Mouse (Mus musculus) heart, postnatal 14 days (tissue): ENCODE measurements around the gene Kdm4c. TPM values are rescaled to one million over a fixed set of nuclear protein-coding genes. Genes with fewer than 3 reads are reported as not detected.
A peak's percentile ranks its signal among the peaks of the same experiment; 100 is the strongest.
"Not testable (repeated sequence)": the region's sequence is repeated elsewhere in the genome, so short reads cannot be mapped to it uniquely, and the experiment has no call there.

ENCODE experiments used
- DNase-seq, 2 experiments: peaks; one replicate each; pipeline ENCODE4 v3.0.0; 2021 to 2022
- intact Hi-C: fragments of 180-260 bp; cut with DNase I; formaldehyde crosslinking; loops from one replicate; pipeline ENCODE4 v1.15.1; 2025
- long read RNA-seq, 2 experiments: library from polyadenylated mRNA; stranded (forward); transcript quantifications; one replicate each; pipeline ENCODE4 v2.0.0; 2021
- total RNA-seq, 2 experiments: library from RNA; stranded (reverse); gene quantifications; 2 replicates each; pipeline ENCODE4 v1.2.3; 2021

The Kdm4c gene
- total RNA-seq = 10 to 100 TPM; 13.9 to 14.2 TPM
- long read RNA-seq, experiment 1, full-length matches to known transcripts = 6 of 15 reads
- long read RNA-seq, experiment 1, partial matches to known transcripts = 3 of 15 reads
- long read RNA-seq, experiment 1, other reads (novel, unspliced or antisense) = 6 of 15 reads
- long read RNA-seq, experiment 2, full-length matches to known transcripts = 11 of 16 reads
- long read RNA-seq, experiment 2, partial matches to known transcripts = 0 of 16 reads
- long read RNA-seq, experiment 2, other reads (novel, unspliced or antisense) = 5 of 16 reads

GRCm38 (mm10) chr4:74242176-74242575 is at the start of gene Kdm4c:
Gene Kdm4c (plus strand): TSS chr4:74242497.
- DNase-seq = no peak
- intact Hi-C loops = no loop called here

GRCm38 (mm10) chr4:74201281-74201811 is 41.0 kb upstream of the Kdm4c start:
- intact Hi-C loops = no loop called here
- no peak for DNase-seq

GRCm38 (mm10) chr4:74221780-74222179 is 20.5 kb upstream of the Kdm4c start:
- intact Hi-C loops, DNase-seq: not testable (repeated sequence)

GRCm38 (mm10) chr4:74222360-74222759 is 19.9 kb upstream of the Kdm4c start:
- intact Hi-C loops = no loop called here
- peak in 1 of 2 experiments; percentile 14 for DNase-seq

- intact Hi-C loops = no loop called here
- no peak for DNase-seq
Observed at GRCm38 (mm10) chr4:74224210-74224609, 18.1 kb upstream of the Kdm4c start.

GRCm38 (mm10) chr4:74230994-74231393 is 11.3 kb upstream of the Kdm4c start:
- intact Hi-C loops = no loop called here
- no peak for DNase-seq

GRCm38 (mm10) chr4:74231405-74231804 is 10.9 kb upstream of the Kdm4c start:
- peak; percentile 10 to 26 for DNase-seq
- intact Hi-C loops = no loop called here

GRCm38 (mm10) chr4:74233534-74233933 is 8.8 kb upstream of the Kdm4c start:
- DNase-seq = no peak
- intact Hi-C loops = no loop called here

- intact Hi-C loops = loop anchor here (10.0 kb wide), 1 partner anchor 143 kb away; no protein-coding TSS in a partner anchor
- DNase-seq = peak; percentile 97 to 99
Observed at GRCm38 (mm10) chr4:74251348-74252244, 9.3 kb downstream of the Kdm4c start.

- intact Hi-C loops = loop anchor here (10.0 kb wide), 1 partner anchor 142 kb away; no protein-coding TSS in a partner anchor
- peak; percentile 33 to 36 for DNase-seq
Observed at GRCm38 (mm10) chr4:74252245-74253105, 10.2 kb downstream of the Kdm4c start.

GRCm38 (mm10) chr4:74257882-74258281 is 15.6 kb downstream of the Kdm4c start:
- intact Hi-C loops = loop anchor here (10.0 kb wide), 1 partner anchor 137 kb away; no protein-coding TSS in a partner anchor
- no peak for DNase-seq

GRCm38 (mm10) chr4:74258538-74258937 is 16.2 kb downstream of the Kdm4c start:
- intact Hi-C loops = loop anchor here (10.0 kb wide), 1 partner anchor 136 kb away; no protein-coding TSS in a partner anchor
- DNase-seq = no peak

GRCm38 (mm10) chr4:74259331-74259730 is 17.0 kb downstream of the Kdm4c start:
- DNase-seq = no peak
- intact Hi-C loops = loop anchor here (10.0 kb wide), 1 partner anchor 135 kb away; no protein-coding TSS in a partner anchor

- intact Hi-C loops = no loop called here
- DNase-seq = no peak
Observed at GRCm38 (mm10) chr4:74261879-74262278, 19.6 kb downstream of the Kdm4c start.

- intact Hi-C loops = no loop called here
- no peak for DNase-seq
Observed at GRCm38 (mm10) chr4:74264428-74264955, 22.2 kb downstream of the Kdm4c start.

- DNase-seq = no peak
- intact Hi-C loops = no loop called here
Observed at GRCm38 (mm10) chr4:74271180-74271579, 28.9 kb downstream of the Kdm4c start.

- DNase-seq = no peak
- intact Hi-C loops = no loop called here
Observed at GRCm38 (mm10) chr4:74277486-74277885, 35.2 kb downstream of the Kdm4c start.

- intact Hi-C loops = no loop called here
- no peak for DNase-seq
Observed at GRCm38 (mm10) chr4:74280170-74280569, 37.9 kb downstream of the Kdm4c start.

- no peak for DNase-seq
- intact Hi-C loops = no loop called here
Observed at GRCm38 (mm10) chr4:74287851-74288250, 45.6 kb downstream of the Kdm4c start.

- intact Hi-C loops = no loop called here
- no peak for DNase-seq
Observed at GRCm38 (mm10) chr4:74294726-74295125, 52.4 kb downstream of the Kdm4c start.
